Mouse (Mus musculus) midbrain, embryonic 13.5 days (tissue): ENCODE data around the gene Polr3gl. TPM values are rescaled to one million over a fixed set of nuclear protein-coding genes. Genes with fewer than 3 reads are reported as not detected.
A peak's percentile ranks its signal among the peaks of the same experiment; 100 is the strongest.

Source experiments
- ATAC-seq: fragments of 200-750 bp; cut with Nextera tagmentation; 2 replicates; pipeline ENCODE4 v1.8.0; 2017; ENCODE audit warnings: mild to moderate bottlenecking, moderate TSS enrichment, moderate library complexity
- H3K27ac ChIP-seq: fragments of 300-500 bp; sonication (generic); 2 replicates; pipeline ENCODE4 v1.5.1; 2015; ENCODE audit warnings: inconsistent platforms, mild to moderate bottlenecking, moderate library complexity
- H3K27me3 ChIP-seq: fragments of 300-500 bp; sonication (generic); 2 replicates; pipeline ENCODE4 v1.6.1; 2015; ENCODE audit warnings: mild to moderate bottlenecking, inconsistent platforms
- H3K36me3 ChIP-seq: fragments of 300-500 bp; sonication (generic); 2 replicates; pipeline ENCODE4 v1.6.1; 2015; ENCODE audit warnings: mild to moderate bottlenecking, inconsistent platforms
- H3K4me1 ChIP-seq: fragments of 300-500 bp; sonication (generic); replicated peaks from 2 replicates; pipeline ENCODE4 v1.6.1; 2015; ENCODE audit warnings: inconsistent platforms
- H3K4me2 ChIP-seq: fragments of 300-500 bp; sonication (generic); replicated peaks from 2 replicates; pipeline ENCODE4 v1.6.1; 2015; ENCODE audit warnings: moderate library complexity, mild to moderate bottlenecking, inconsistent platforms
- H3K4me3 ChIP-seq: fragments of 300-500 bp; sonication (generic); replicated peaks from 2 replicates; pipeline ENCODE4 v1.5.1; 2015; ENCODE audit warnings: mild to moderate bottlenecking, inconsistent platforms
- H3K9ac ChIP-seq: fragments of 300-500 bp; sonication (generic); replicated peaks from 2 replicates; pipeline ENCODE4 v1.6.1; 2015; ENCODE audit warnings: mild to moderate bottlenecking, inconsistent platforms
- H3K9me3 ChIP-seq: fragments of 300-500 bp; sonication (generic); 2 replicates; pipeline ENCODE4 v1.6.1; 2016; ENCODE audit warnings: mild to moderate bottlenecking, inconsistent platforms
- WGBS: fragments of 180-500 bp; shearing (Covaris S2); methylation state at CpG from one replicate; pipeline ENCODE4 v1.1.7; 2015; 5-methylcytosine and 5-hydroxymethylcytosine counted together
- polyA plus RNA-seq: library from polyadenylated mRNA; unstranded; fragments of >200 nt; fragmentation: Nextera tagmentation; extraction: Ambion mirVana; gene quantifications from 2 replicates; pipeline ENCODE4 v1.2.1, GENCODE M21; 2015

Polr3gl gene
- polyA plus RNA-seq, 1 experiment from 2014 or later: 42.0 TPM

DNA sequence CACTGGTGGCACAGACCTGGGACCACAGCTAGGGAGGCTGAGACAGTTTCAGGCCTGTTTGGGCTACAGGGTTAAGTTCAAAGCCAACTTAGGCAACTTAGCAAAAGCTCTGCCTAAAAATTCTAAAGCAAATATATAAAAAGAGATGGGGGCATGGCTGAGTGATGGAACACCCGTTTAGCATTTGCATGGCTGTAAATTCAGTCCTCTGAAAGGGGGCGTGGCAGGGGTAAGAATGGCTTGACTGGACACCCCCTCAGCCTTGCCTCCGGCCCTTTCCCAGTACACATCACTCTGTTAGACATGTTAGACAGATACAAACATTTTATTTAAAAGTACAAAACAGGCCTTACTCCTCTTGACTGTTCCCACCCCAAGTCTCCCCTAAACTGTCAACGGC lies 16.4 kb downstream of the Polr3gl start:
- 79% methylated on average over 4 of the region's 4 CpGs for WGBS
- Histone ChIP-seq H3K27ac (0 out of 2 replicates have a peak overlapping the region, but pooled peaks have one; percentile 42), H3K4me1 (peaks cover 20% of the 10 kb centered on the region), H3K4me3 (no peak overlapping the region), H3K9ac (no peak overlapping the region), H3K27me3 (peaks cover 9% of the 10 kb centered on the region; the same call in 1 of the 2 replicates), H3K36me3 (no peaks in the 10 kb centered on the region), H3K4me2 (no peak overlapping the region), H3K9me3 (no peaks in the 10 kb centered on the region)
- ATAC-seq: no peak

DNA sequence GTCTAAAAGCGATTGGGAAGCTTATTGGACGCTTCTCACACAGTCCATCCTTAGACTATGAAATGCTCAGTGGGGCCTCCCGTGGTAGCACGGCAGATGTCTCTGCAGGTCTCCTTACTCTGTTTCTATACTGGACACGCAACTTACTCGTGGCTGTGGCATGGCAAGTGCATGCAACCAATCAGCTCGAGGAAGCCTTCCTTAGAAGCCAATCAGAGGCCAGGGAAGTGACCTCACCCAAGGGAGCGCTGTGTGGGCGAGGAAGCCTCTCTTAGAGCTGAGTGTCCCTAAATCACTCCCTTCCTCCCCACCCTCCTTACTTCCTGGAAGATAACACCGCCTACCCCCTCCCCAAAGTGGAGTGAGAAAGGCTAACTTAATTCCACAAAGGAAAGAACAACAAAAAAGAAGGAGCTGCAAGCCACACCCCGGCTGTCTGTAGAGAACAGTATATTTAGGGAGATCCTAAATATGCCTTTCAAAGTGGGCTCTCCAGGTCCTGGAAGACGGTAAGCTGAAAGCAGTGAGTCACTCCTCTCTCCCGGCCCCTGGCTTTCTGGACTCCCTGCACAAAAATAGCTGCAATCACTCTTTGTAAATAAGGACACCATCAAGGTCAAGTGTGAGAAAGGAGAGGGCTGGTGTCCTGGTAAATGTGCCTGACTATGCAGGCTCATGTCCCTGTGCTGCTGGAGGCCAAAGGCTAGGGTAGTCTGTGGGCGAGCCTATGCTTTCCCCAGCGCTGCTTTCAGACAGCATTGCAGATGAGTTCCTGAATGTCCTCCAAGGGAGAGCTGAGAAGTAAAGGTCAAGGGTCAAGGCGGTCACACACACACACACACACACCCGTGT lies 17.1 kb downstream of the Polr3gl start, which contains the start of gene Gm16253:
Gene Gm16253 (plus strand): TSS at position 295 of the 852 bp plus-strand sequence.
- Histone ChIP-seq H3K27me3 (peaks cover 9% of the 10 kb centered on the region; the same call in 1 of the 2 replicates), H3K4me2 (peak within 1 kb of the TSS; percentile 41), H3K36me3 (no peaks in the 10 kb centered on the region), H3K9me3 (no peaks in the 10 kb centered on the region), H3K27ac (peak within 1 kb of the TSS; percentile 66), H3K4me1 (peaks cover 20% of the 10 kb centered on the region), H3K9ac (no peak within 1 kb of the TSS; the same call in 1 of the 2 replicates), H3K4me3 (no peak within 1 kb of the TSS; the same call in 1 of the 2 replicates)
- ATAC-seq: peak; percentile 75
- WGBS: 32% methylated on average over 17 of the region's 17 CpGs

DNA sequence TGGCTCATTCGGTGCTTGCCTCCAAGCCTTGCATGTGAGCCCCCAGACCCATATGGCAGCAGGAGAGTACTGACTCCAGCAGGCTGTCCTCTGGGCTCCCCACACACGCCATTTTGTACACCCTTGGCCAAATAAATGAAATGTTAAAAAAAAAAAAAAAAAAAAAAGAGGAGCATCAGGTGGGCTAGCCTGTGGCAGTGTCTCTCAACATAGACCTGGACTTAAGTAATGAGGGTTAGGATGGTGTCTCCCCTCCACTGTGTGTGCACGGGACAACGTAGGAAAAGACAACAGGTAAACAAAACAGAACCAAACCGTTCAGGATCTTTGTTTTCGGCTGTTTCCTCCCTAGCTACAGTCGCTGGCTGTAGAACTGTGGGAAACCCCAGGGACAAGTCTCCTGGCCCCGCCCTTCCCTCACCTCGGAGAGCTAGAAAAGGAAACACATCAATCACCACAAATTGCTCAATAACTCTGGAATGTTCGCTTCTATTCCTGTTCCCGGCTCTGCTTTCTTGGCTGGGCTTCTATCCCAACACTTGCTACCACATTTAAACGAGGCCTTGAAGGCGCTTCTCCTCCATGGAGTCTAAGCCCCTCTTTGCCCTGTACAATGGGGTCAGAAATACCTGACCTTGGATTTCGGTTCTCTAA lies 17.8 kb downstream of the Polr3gl start:
- H3K27ac ChIP-seq: peak overlapping the region; percentile 66
- peaks cover 4% of the 10 kb centered on the region; the same call in 1 of the 2 replicates for H3K27me3 ChIP-seq
- H3K4me1 ChIP-seq: peaks cover 20% of the 10 kb centered on the region
- H3K9me3 ChIP-seq: no peaks in the 10 kb centered on the region
- 76% methylated on average over 14 of the region's 14 CpGs for WGBS
- H3K4me2 ChIP-seq: peak overlapping the region; percentile 41
- no peak for ATAC-seq
- no peak overlapping the region for H3K4me3 ChIP-seq
- no peaks in the 10 kb centered on the region for H3K36me3 ChIP-seq
- no peak overlapping the region; the same call in 1 of the 2 replicates for H3K9ac ChIP-seq

DNA sequence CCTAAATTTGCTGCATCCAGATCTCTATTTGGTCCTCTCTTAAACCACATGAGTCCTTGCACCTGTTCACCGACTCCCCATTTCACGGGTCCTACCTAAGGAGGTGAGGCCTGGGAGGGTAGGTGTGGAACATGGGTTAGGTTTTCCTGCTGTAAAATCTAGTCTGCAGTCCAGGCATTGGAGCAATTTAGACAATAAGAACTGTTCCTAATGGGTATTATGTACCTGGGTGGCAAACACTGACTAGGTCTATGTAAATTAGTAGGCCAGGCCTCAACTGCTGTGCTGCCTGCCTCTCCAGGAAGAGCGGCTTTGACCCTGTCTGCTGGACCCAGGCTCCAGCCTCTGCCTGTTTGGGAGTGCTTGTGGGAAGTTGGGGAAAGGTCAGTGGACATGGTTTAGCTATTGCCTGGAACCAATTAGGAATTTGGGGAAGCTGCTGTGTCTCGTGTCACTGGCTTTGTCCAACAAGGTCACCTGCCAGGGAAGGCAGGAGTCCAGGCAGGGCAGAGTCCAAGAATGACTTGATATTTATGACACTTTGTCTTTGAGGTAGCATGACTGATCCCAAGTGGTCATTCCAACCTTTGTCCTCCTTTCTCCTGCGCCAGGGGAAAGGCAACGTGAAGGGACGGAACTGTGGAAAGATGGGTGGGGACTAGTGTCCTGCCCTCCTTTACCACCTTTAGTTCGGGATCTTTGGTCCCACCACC lies 18.6 kb downstream of the Polr3gl start:
- H3K4me2 ChIP-seq: no peak overlapping the region
- no peak overlapping the region for H3K27ac ChIP-seq
- ATAC-seq: no peak
- 87% methylated on average over 8 of the region's 8 CpGs for WGBS
- H3K9me3 ChIP-seq: no peaks in the 10 kb centered on the region
- no peaks in the 10 kb centered on the region for H3K27me3 ChIP-seq
- no peaks in the 10 kb centered on the region for H3K36me3 ChIP-seq
- no peak overlapping the region for H3K9ac ChIP-seq
- H3K4me3 ChIP-seq: no peak overlapping the region
- H3K4me1 ChIP-seq: peaks cover 16% of the 10 kb centered on the region

DNA sequence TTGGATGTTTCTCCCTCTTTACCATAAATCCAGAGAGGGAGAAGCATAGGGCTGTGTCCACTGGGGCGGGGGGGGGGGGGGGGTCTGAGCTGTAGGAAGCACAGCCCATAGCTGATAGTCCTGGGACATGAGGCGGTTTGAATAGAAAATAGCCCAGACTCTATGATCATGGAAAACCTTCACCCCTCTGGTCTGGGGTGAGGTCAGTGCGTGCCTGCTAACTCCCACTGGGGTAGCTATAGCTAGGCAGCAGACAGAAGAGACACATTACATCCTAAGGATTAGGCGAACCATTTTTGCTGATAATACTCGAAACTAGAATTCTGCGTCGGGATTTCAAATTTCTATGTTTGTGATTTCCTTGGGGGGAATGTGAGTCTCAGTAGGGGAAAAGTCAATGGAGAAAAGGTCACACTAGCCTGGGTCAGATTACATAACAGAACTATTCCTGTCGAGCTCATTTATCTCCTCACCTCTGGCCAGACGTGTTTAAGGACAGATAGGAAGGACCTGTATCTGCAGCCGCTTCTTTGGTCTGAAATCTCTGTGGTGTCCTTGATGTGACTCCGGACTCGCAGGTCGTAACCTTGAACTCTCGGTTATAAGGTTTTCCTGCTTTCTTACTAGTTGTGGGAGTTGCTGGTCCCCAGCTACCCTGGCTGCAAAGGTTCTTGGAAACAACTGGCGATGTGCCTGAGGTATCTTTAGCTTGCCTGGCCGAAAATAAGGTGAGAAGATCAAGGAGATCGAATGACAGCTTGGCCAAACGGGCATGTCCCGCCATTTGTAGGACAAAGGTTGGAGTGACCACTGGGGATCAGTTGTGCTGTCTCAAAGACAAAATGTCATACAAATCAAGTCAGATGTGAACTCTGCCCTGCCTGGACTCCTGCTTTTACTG lies 20.1 kb downstream of the Polr3gl start:
- ATAC-seq: no peak
- Histone ChIP-seq H3K4me2 (no peak overlapping the region), H3K36me3 (no peaks in the 10 kb centered on the region), H3K9ac (no peak overlapping the region), H3K4me1 (peaks cover 14% of the 10 kb centered on the region), H3K27me3 (no peaks in the 10 kb centered on the region), H3K4me3 (no peak overlapping the region), H3K27ac (no peak overlapping the region), H3K9me3 (no peaks in the 10 kb centered on the region)
- 86% methylated on average over 19 of the region's 19 CpGs for WGBS

DNA sequence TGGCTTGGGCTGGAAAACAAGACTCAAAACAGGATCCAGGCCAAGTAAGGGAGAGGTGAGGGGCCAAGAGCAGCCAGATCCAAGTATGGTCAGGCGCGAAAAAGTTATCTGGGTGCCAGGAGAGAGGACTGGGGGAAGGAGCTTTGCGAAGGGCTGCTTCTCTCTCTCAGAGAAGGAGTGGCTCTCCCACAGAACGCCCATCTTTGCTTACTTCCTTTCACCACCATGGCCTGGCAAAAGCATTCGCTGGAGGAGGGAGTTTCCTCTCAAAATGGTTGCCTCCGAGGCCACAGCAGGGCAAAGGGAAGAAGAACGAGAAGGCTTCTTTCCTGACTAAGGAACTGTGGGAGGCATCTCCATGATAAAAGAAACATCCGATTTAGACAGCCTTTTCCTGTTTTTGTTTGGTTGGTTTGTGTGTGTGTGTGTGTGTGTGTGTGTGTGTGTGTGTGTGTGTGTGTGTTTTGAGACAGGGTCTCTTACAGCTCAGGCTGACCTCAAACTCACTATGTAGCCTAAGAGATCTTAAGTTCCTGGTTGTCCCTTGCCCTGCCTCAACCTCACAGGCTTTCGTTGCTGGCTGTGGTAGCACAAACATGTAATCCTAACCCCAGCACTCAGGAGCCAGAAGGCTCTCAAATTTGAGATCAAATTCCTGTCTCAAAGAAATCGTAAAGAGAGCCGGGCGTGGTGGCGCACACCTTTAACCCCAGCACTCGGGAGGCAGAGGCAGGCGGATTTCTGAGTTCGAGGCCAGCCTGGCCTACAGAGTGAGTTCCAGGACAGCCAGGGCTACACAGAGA lies 21.9 kb downstream of the Polr3gl start:
- H3K9me3 ChIP-seq: no peaks in the 10 kb centered on the region
- peaks cover 11% of the 10 kb centered on the region for H3K4me1 ChIP-seq
- H3K4me2 ChIP-seq: no peak overlapping the region
- no peak overlapping the region for H3K9ac ChIP-seq
- H3K27ac ChIP-seq: no peak overlapping the region
- no peaks in the 10 kb centered on the region for H3K27me3 ChIP-seq
- no peaks in the 10 kb centered on the region for H3K36me3 ChIP-seq
- WGBS: 87% methylated on average over 16 of the region's 16 CpGs
- no peak overlapping the region for H3K4me3 ChIP-seq
- ATAC-seq: no peak

DNA sequence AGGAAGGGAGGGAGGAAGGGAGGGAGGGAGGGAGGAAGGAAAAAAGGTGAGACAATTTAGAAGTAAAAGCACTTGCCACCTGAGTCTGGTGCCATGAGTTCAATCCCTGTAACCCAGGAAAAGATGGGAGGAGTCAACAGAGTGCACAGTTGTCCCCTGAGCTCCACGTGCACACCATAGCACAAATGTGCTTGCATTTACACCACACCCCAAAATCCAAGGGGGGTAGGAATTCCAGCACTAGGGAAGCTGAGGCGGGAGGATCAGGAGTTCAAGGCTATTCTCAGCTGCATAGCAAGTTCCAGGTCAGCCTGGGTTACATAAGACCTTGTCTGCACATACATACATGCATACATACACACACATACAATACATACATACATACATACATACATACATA lies 22.6 kb downstream of the Polr3gl start:
- WGBS: 76% methylated on average over 2 of the region's 2 CpGs
- ATAC-seq: no peak
- H3K4me3 ChIP-seq: no peak overlapping the region

DNA sequence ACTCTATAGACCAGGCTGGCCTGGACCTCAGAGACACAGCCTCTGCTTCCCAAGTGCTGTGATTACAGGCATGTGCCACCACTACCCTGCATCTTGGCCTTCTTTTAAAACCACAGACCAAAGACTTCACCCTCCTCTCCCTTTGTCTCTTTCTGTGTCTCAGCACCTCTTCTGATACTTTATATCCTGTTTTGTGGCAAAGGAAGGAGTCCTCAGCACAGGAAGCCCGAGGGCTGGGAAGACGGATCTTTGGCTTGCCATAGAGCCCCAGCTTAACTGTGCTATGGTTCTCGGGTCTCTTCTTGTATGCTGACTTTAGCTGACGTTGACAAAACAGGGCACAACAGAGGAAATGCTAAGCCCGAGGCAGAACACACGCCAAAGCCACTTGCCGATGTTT lies 23.3 kb downstream of the Polr3gl start:
- WGBS: 81% methylated on average over 7 of the region's 7 CpGs
- ATAC-seq: no peak
- no peaks in the 10 kb centered on the region for H3K36me3 ChIP-seq
- H3K4me3 ChIP-seq: no peak overlapping the region
- H3K9ac ChIP-seq: no peak overlapping the region
- H3K9me3 ChIP-seq: no peaks in the 10 kb centered on the region
- no peak overlapping the region for H3K27ac ChIP-seq
- no peaks in the 10 kb centered on the region for H3K27me3 ChIP-seq
- H3K4me1 ChIP-seq: no peaks in the 10 kb centered on the region
- H3K4me2 ChIP-seq: no peak overlapping the region

More for the DNA sequence above, 22.6 kb downstream of the Polr3gl start:
- H3K9ac ChIP-seq: no peak overlapping the region
- no peaks in the 10 kb centered on the region for H3K36me3 ChIP-seq
- H3K4me1 ChIP-seq: peaks cover 3% of the 10 kb centered on the region
- no peak overlapping the region for H3K27ac ChIP-seq
- no peaks in the 10 kb centered on the region for H3K27me3 ChIP-seq
- H3K9me3 ChIP-seq: no peaks in the 10 kb centered on the region
- no peak overlapping the region for H3K4me2 ChIP-seq

DNA sequence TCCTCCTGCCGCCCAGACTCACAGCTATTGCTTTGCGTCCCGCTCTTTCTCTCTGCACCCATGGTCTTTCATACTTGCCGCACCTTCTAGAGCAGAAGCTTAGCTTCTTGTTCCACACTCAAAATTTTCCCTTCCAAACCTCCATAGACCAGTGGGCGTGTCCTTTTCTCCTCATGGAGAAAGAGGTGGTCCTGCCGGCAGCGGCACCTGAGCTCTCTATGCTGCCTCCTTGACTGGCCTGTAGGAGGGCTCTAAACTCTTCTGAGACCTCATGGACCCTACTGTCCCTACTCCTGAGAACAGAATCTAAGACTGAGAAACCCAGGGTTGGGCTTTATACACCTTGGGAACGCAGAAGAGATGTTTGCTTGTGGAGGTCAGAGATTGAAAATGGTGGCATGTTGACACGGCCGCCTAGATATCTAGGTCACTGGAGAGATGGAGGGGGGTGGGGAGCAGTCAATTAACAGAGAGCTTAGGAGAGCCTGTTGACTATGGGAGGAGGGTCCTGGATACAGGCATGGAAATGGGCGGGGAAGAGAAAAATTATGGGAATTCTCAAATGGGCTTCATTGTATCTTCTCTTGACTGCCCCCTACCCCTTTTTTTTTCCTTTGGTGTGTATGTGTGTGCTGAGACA lies 23.9 kb downstream of the Polr3gl start:
- Histone ChIP-seq H3K9me3 (no peaks in the 10 kb centered on the region), H3K4me1 (no peaks in the 10 kb centered on the region), H3K4me3 (no peak overlapping the region), H3K27me3 (no peaks in the 10 kb centered on the region), H3K36me3 (no peaks in the 10 kb centered on the region), H3K9ac (no peak overlapping the region), H3K4me2 (no peak overlapping the region), H3K27ac (no peak overlapping the region)
- no peak for ATAC-seq
- WGBS: 89% methylated on average over 11 of the region's 11 CpGs

DNA sequence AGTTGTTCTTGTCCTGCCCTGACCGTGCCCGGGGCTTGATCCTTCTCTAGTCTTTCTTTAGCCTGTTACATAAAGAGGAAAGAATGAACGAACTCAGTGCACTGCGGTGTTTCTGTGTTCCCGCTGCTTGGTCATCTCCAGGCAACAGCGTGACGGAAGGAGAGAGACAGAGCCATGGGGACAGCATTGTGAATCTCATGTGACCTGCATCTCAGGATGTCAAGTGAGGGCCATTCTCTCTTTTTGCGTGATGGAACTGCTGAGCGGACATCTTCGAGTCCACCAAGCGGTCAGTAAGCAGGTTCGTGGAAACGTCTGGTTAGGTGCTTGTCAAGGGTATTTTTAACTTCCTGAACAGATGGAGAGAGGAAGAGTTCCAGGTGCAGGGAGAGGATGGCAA lies 24.5 kb downstream of the Polr3gl start:
- H3K4me3 ChIP-seq: no peak overlapping the region
- no peaks in the 10 kb centered on the region for H3K9me3 ChIP-seq
- 87% methylated on average over 13 of the region's 13 CpGs for WGBS
- no peak for ATAC-seq
- H3K4me2 ChIP-seq: no peak overlapping the region
- H3K9ac ChIP-seq: no peak overlapping the region
- H3K27ac ChIP-seq: no peak overlapping the region
- H3K36me3 ChIP-seq: no peaks in the 10 kb centered on the region
- H3K27me3 ChIP-seq: no peaks in the 10 kb centered on the region
- H3K4me1 ChIP-seq: no peaks in the 10 kb centered on the region
